Mouse (Mus musculus) layer of hippocampus, adult 6 months (tissue): ENCODE results near the gene Olfr1243. TPM values are rescaled to one million over a fixed set of nuclear protein-coding genes. Genes with fewer than 3 reads are reported as not detected.

ENCODE experiments used
- long read RNA-seq, 2 experiments: library from polyadenylated mRNA; unstranded; transcript quantifications; one replicate each; pipeline ENCODE4 v2.0.0; 2019 to 2020
- polyA plus RNA-seq: library from polyadenylated mRNA; unstranded; fragments of <200 nt; fragmentation: Nextera tagmentation; gene quantifications from 2 replicates; pipeline ENCODE4 v1.2.3, GENCODE M21; 2021

Gene Olfr1243
- not detected in 2 replicates for polyA plus RNA-seq
- long read RNA-seq, experiment 1, result 0 reads
- long read RNA-seq, experiment 2, result 0 reads

DNA sequence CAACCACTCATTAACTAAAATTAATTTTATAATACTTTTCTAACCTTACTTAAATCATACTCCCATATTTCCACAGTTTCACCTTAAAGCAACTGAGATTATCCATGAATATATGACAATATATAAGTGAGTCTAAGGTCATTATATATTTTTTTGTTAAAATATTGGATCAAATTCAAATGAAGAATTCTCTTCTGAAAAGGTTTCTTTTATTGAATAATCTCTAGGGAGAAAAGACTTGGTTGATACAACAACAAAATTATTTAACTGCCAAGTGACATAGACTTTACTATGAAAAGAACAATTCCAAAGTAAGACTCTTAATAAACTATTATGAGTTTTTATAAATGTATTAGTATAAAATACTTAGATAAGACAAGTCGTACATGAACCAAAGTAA is at the start of gene Olfr1243:
Olfr1243 (minus strand) TSS at position 101 of the 400 bp plus-strand sequence.

DNA sequence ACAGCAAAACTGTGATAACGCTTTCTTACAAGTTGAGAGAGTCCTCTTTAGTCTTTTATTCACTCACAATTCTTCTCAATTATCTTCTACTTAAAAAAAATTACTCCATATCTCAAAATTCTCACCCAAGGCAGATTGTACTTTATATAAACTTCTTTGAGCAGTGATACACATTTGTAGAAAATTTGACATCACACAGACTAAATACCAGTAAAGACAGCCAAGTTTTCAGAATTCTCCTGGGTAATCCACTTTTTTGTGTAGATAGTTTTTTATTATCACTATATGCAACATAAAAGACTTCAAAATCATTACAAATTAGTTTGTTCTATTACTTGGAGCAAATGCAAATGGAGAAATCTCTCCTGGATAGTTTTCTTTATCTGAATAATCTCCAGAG is 47.1 kb upstream of the Olfr1243 start, which contains the start of gene Olfr1245:
Olfr1245 (minus strand) TSS at position 101 of the 400 bp plus-strand sequence.

DNA sequence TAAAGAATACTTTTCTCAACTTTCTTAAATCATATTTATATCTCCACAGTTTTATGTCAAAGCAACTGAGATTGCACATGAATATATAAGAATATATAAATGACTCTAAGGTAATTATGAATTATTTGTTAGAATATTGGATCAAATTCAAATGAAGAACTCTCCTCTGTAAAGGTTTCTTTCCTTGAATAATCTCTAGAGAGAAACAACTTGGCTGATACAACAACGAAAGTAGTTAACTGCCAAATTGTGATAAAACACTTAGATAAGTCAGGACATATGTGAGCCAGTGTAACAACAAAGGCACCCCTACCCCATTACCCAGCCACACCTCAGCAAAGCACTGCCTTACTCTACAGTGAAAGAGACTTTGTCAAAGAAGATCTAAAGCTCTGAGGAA is 33.1 kb downstream of the Olfr1243 start, which contains the start of gene Olfr1242:
Olfr1242 (minus strand) TSS at position 101 of the 400 bp plus-strand sequence.

DNA sequence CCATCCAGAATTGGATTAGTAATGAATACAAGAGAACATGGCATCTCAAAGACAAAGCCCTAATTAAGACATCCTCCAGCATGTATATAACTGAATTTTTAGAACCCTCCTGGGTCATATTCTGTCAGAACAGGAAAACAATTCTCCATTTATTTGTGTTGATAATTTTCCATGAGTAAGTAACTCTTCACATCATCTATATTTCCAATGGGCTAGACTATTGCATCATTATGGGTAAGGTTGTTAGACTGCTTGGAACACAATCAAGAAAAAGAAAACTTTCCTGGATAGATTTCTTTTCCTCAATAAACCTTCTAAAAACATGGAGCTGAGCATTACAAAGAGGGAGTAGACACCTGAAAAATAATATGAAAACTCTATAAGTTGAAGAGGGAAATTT is 44.3 kb downstream of the Olfr1243 start, which contains the start of gene Olfr1241:
Olfr1241 (minus strand) TSS at position 101 of the 400 bp plus-strand sequence.

Other genes starting within 250 kb of the Olfr1243 start
- not detected in 2 replicates for gene Olfr1229, start 243.5 kb downstream of the Olfr1243 start, polyA plus RNA-seq
- gene Olfr1230, start 234.2 kb downstream of the Olfr1243 start, polyA plus RNA-seq, result not detected in 2 replicates
- gene Olfr1231, start 224.4 kb downstream of the Olfr1243 start, polyA plus RNA-seq, result not detected in 2 replicates
- gene Olfr1232, start 201.8 kb downstream of the Olfr1243 start, polyA plus RNA-seq, result not detected in 2 replicates
- not detected in 2 replicates for gene Olfr1233, start 189.1 kb downstream of the Olfr1243 start, polyA plus RNA-seq
- not detected in 2 replicates for gene Olfr1234, start 166.6 kb downstream of the Olfr1243 start, polyA plus RNA-seq
- gene Olfr1238, start 121.8 kb downstream of the Olfr1243 start, polyA plus RNA-seq, result not detected in 2 replicates
- gene Olfr1239, start 111.1 kb downstream of the Olfr1243 start, polyA plus RNA-seq, result not detected in 2 replicates
- not detected in 2 replicates for gene Olfr1240, start 88.5 kb downstream of the Olfr1243 start, polyA plus RNA-seq
- gene Olfr1241, start 44.4 kb downstream of the Olfr1243 start, polyA plus RNA-seq, result not detected in 2 replicates
- gene Olfr1242, start 33.2 kb downstream of the Olfr1243 start, polyA plus RNA-seq, result not detected in 2 replicates
- gene Olfr1245, start 47.0 kb upstream of the Olfr1243 start, polyA plus RNA-seq, result not detected in 2 replicates
- gene Olfr1246, start 61.7 kb upstream of the Olfr1243 start, polyA plus RNA-seq, result not detected in 2 replicates
- not detected in 2 replicates for gene Olfr1247, start 82.6 kb upstream of the Olfr1243 start, polyA plus RNA-seq
- not detected in 2 replicates for gene Olfr1248, start 86.8 kb upstream of the Olfr1243 start, polyA plus RNA-seq
- not detected in 2 replicates for gene Olfr1249, start 103.5 kb upstream of the Olfr1243 start, polyA plus RNA-seq
- not detected in 2 replicates for gene Olfr1250, start 130.0 kb upstream of the Olfr1243 start, polyA plus RNA-seq
- gene Olfr1251, start 140.4 kb upstream of the Olfr1243 start, polyA plus RNA-seq, result not detected in 2 replicates
- gene Olfr1252, start 193.5 kb upstream of the Olfr1243 start, polyA plus RNA-seq, result not detected in 2 replicates
- not detected in 2 replicates for gene Olfr1253, start 225.6 kb upstream of the Olfr1243 start, polyA plus RNA-seq